Mouse (Mus musculus) thymus, adult 2 months (tissue): ENCODE measurements around the gene Ccdc9b.

Experiments used
- CTCF ChIP-seq: fragments of 200-500 bp; IDR thresholded peaks from 2 replicates; pipeline ENCODE4 v1.5.1; 2012; ENCODE audit warnings: mild to moderate bottlenecking, control low read depth, low read length, moderate library complexity, borderline replicate concordance; ENCODE audit not compliant: control insufficient read depth, poor library complexity, insufficient read depth; ENCODE audit errors: extremely low read depth
- POLR2A ChIP-seq: fragments of 200-500 bp; IDR thresholded peaks from 2 replicates; pipeline ENCODE4 v1.6.1; 2012; ENCODE audit warnings: mild to moderate bottlenecking, low read length, control low read depth, moderate library complexity; ENCODE audit not compliant: control insufficient read depth, poor library complexity, insufficient read depth; ENCODE audit errors: extremely low read depth

DNA sequence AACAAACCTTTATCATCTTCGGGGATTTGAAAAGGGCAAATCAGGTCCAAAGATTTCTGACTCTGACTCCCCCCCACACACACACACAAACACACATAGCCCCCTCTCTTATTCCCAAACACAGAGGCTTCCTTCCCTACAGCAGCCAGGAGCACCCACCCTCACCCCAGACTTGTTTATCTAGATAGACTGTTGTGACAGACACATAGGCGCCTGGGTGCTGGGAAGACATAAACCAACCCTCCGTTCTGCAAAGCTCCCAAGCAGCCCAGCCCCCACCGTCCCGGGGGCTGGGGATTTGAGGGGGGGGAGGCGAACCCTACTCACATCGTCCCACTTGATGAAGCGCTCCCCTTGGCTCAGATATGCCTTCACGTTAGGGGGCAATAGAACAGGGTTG is 34.5 kb downstream of the Ccdc9b start:
- TF ChIP-seq CTCF (no peak), POLR2A (no peak)
